Mouse (Mus musculus) heart, embryonic 16.5 days (tissue): Measurements from ENCODE around the gene Gngt2. TPM values are rescaled to one million over a fixed set of nuclear protein-coding genes. Genes with fewer than 3 reads are reported as not detected.

Experiments
- ATAC-seq: fragments of 200-750 bp; cut with Nextera tagmentation; replicated peaks from 2 replicates; pipeline ENCODE4 v1.8.0; 2017; ENCODE audit warnings: moderate number of reproducible peaks; ENCODE audit not compliant: insufficient read depth, low FRiP score; ENCODE audit errors: extremely low read depth
- H3K27ac ChIP-seq: fragments of 300-500 bp; sonication (generic); 2 replicates; pipeline ENCODE4 v1.5.1; 2014; ENCODE audit warnings: mild to moderate bottlenecking, low read length, control low read depth, moderate library complexity
- H3K27me3 ChIP-seq: fragments of 300-500 bp; sonication (generic); 2 replicates; pipeline ENCODE4 v1.6.1; 2014; ENCODE audit warnings: low read length, mixed read lengths; ENCODE audit not compliant: control insufficient read depth, insufficient read depth
- H3K36me3 ChIP-seq: fragments of 300-500 bp; sonication (generic); 2 replicates; pipeline ENCODE4 v1.6.1; 2014; ENCODE audit not compliant: control insufficient read depth, insufficient read depth
- H3K4me1 ChIP-seq: fragments of 300-500 bp; sonication (generic); 2 replicates; pipeline ENCODE4 v1.6.1; 2014; ENCODE audit warnings: low read length, mixed read lengths; ENCODE audit not compliant: control insufficient read depth, insufficient read depth
- H3K4me2 ChIP-seq: fragments of 300-500 bp; sonication (generic); 2 replicates; pipeline ENCODE4 v1.6.1; 2014; ENCODE audit warnings: low read depth, mild to moderate bottlenecking, control low read depth, low read length
- H3K4me3 ChIP-seq: fragments of 300-500 bp; sonication (generic); 2 replicates; pipeline ENCODE4 v1.5.1; 2014; ENCODE audit warnings: mild to moderate bottlenecking, control low read depth, low read length
- H3K9ac ChIP-seq: fragments of 300-500 bp; sonication (generic); 2 replicates; pipeline ENCODE4 v1.6.1; 2014; ENCODE audit warnings: low read length, control low read depth
- H3K9me3 ChIP-seq: fragments of 300-500 bp; sonication (generic); replicated peaks from 2 replicates; pipeline ENCODE4 v1.6.1; 2016; ENCODE audit warnings: low read length; ENCODE audit not compliant: control insufficient read depth
- WGBS: fragments of 180-500 bp; shearing (Covaris S2); extraction: QIAGEN DNeasy Blood & Tissue Kit; methylation state at CpG from one replicate; pipeline ENCODE4 v1.1.7; 2014; 5-methylcytosine and 5-hydroxymethylcytosine counted together
- polyA plus RNA-seq: library from polyadenylated mRNA; unstranded; fragments of >200 nt; fragmentation: Nextera tagmentation; extraction: Ambion mirVana; gene quantifications from 2 replicates; pipeline ENCODE4 v1.2.1, GENCODE M21; 2015

Gngt2 gene
- polyA plus RNA-seq, 1 experiment from 2014 or later = 34.7 TPM

GRCm38 (mm10) chr11:95828181-95828964, 8.6 kb upstream of the Gngt2 start:
- no peak for ATAC-seq
- WGBS = 67% methylated on average over 11 of the region's 11 CpGs
- H3K4me3 ChIP-seq = no peak overlapping the region
- peaks cover 35% of the 10 kb centered on the region for H3K4me1 ChIP-seq
- no peaks in the 10 kb centered on the region for H3K9me3 ChIP-seq
- H3K4me2 ChIP-seq = no peak overlapping the region
- no peaks in the 10 kb centered on the region for H3K36me3 ChIP-seq
- H3K9ac ChIP-seq = no peak overlapping the region
- peaks cover 47% of the 10 kb centered on the region for H3K27me3 ChIP-seq
- H3K27ac ChIP-seq = no peak overlapping the region

- Histone ChIP-seq H3K4me2 (no peak overlapping the region; the same call in 1 of the 2 replicates), H3K9me3 (no peaks in the 10 kb centered on the region), H3K27ac (no peak overlapping the region), H3K27me3 (peaks cover 49% of the 10 kb centered on the region), H3K36me3 (no peaks in the 10 kb centered on the region), H3K9ac (no peak overlapping the region; the same call in 1 of the 2 replicates), H3K4me1 (peaks cover 42% of the 10 kb centered on the region), H3K4me3 (no peak overlapping the region)
- 59% methylated on average over 4 of the region's 4 CpGs for WGBS
- ATAC-seq = no peak
These were observed 7.4 kb upstream of the Gngt2 start for GRCm38 (mm10) chr11:95829526-95830050.

- Histone ChIP-seq H3K9me3 (no peaks in the 10 kb centered on the region), H3K4me3 (peak overlapping the region; percentile 46), H3K27me3 (peaks cover 51% of the 10 kb centered on the region), H3K27ac (no peak overlapping the region), H3K4me1 (peaks cover 43% of the 10 kb centered on the region), H3K9ac (peak overlapping the region; percentile 47), H3K36me3 (no peaks in the 10 kb centered on the region), H3K4me2 (peak overlapping the region; percentile 63)
- ATAC-seq = no peak
- 9% methylated on average over 75 of the region's 80 CpGs for WGBS
These were observed 6.4 kb upstream of the Gngt2 start for GRCm38 (mm10) chr11:95830411-95831275.

GRCm38 (mm10) chr11:95831276-95831619, 5.8 kb upstream of the Gngt2 start:
- no peaks in the 10 kb centered on the region for H3K9me3 ChIP-seq
- H3K9ac ChIP-seq = peak overlapping the region; percentile 11; the same call in 1 of the 2 replicates
- H3K36me3 ChIP-seq = no peaks in the 10 kb centered on the region
- ATAC-seq = no peak
- peaks cover 51% of the 10 kb centered on the region for H3K27me3 ChIP-seq
- H3K4me3 ChIP-seq = peak overlapping the region; percentile 46
- WGBS = 15% methylated on average over 10 of the region's 10 CpGs
- H3K4me1 ChIP-seq = peaks cover 49% of the 10 kb centered on the region
- no peak overlapping the region for H3K27ac ChIP-seq
- H3K4me2 ChIP-seq = peak overlapping the region; percentile 63

GRCm38 (mm10) chr11:95831641-95832040, 5.4 kb upstream of the Gngt2 start:
- Histone ChIP-seq H3K9ac (no peak overlapping the region), H3K36me3 (no peaks in the 10 kb centered on the region), H3K27me3 (peaks cover 51% of the 10 kb centered on the region), H3K4me3 (peak overlapping the region; percentile 46), H3K9me3 (no peaks in the 10 kb centered on the region), H3K27ac (no peak overlapping the region), H3K4me1 (peaks cover 51% of the 10 kb centered on the region), H3K4me2 (peak overlapping the region; percentile 63)
- WGBS = 23% methylated on average over 15 of the region's 15 CpGs
- no peak for ATAC-seq

- no peak for ATAC-seq
- H3K9ac ChIP-seq = no peak overlapping the region
- peaks cover 53% of the 10 kb centered on the region for H3K4me1 ChIP-seq
- H3K4me2 ChIP-seq = peak overlapping the region; percentile 27
- H3K4me3 ChIP-seq = no peak overlapping the region
- no peaks in the 10 kb centered on the region for H3K9me3 ChIP-seq
- H3K36me3 ChIP-seq = no peaks in the 10 kb centered on the region
- no peak overlapping the region; the same call in 1 of the 2 replicates for H3K27ac ChIP-seq
- WGBS = 61% methylated on average over 18 of the region's 18 CpGs
- peaks cover 51% of the 10 kb centered on the region for H3K27me3 ChIP-seq
These were observed 4.6 kb upstream of the Gngt2 start for GRCm38 (mm10) chr11:95832129-95833005.

- Histone ChIP-seq H3K27me3 (peaks cover 51% of the 10 kb centered on the region), H3K36me3 (no peaks in the 10 kb centered on the region), H3K9me3 (no peaks in the 10 kb centered on the region), H3K9ac (no peak overlapping the region), H3K4me3 (no peak overlapping the region), H3K4me1 (peaks cover 58% of the 10 kb centered on the region), H3K4me2 (peak overlapping the region; percentile 27), H3K27ac (peak overlapping the region; percentile 49; the same call in 1 of the 2 replicates)
- no peak for ATAC-seq
- 38% methylated on average over 8 of the region's 8 CpGs for WGBS
These were observed 3.9 kb upstream of the Gngt2 start for GRCm38 (mm10) chr11:95833006-95833570.

GRCm38 (mm10) chr11:95833631-95834142, 3.3 kb upstream of the Gngt2 start:
- no peak; the same call in 1 of the 2 replicates for ATAC-seq
- no peak overlapping the region for H3K4me2 ChIP-seq
- H3K4me3 ChIP-seq = no peak overlapping the region
- no peaks in the 10 kb centered on the region for H3K9me3 ChIP-seq
- H3K27ac ChIP-seq = peak overlapping the region; percentile 49; the same call in 1 of the 2 replicates
- peak overlapping the region; percentile 28; the same call in 1 of the 2 replicates for H3K9ac ChIP-seq
- H3K27me3 ChIP-seq = peaks cover 47% of the 10 kb centered on the region
- 18% methylated on average over 18 of the region's 18 CpGs for WGBS
- H3K4me1 ChIP-seq = peaks cover 62% of the 10 kb centered on the region
- no peaks in the 10 kb centered on the region for H3K36me3 ChIP-seq
